Mouse (Mus musculus) neural tube, embryonic 13.5 days (tissue): ENCODE measurements around the gene I0C0044D17Rik. TPM values are rescaled to one million over a fixed set of nuclear protein-coding genes. Genes with fewer than 3 reads are reported as not detected.
"Not testable (repeated sequence)": the region's sequence is repeated elsewhere in the genome, so short reads cannot be mapped to it uniquely, and the experiment has no call there.

Experiments
- ATAC-seq: fragments of 200-750 bp; cut with Nextera tagmentation; 2 replicates; pipeline ENCODE4 v1.8.0; 2017; ENCODE audit warnings: low read depth, mild to moderate bottlenecking, moderate TSS enrichment, moderate library complexity
- H3K27ac ChIP-seq: fragments of 300-500 bp; sonication (generic); replicated peaks from 2 replicates; pipeline ENCODE4 v1.5.1; 2015; ENCODE audit warnings: moderate library complexity, mild to moderate bottlenecking, inconsistent platforms
- H3K27me3 ChIP-seq: fragments of 300-500 bp; sonication (generic); 2 replicates; pipeline ENCODE4 v1.6.1; 2015; ENCODE audit warnings: mild to moderate bottlenecking, inconsistent platforms
- H3K36me3 ChIP-seq: fragments of 300-500 bp; sonication (generic); 2 replicates; pipeline ENCODE4 v1.6.1; 2015; ENCODE audit warnings: mild to moderate bottlenecking, inconsistent platforms
- H3K4me1 ChIP-seq: fragments of 300-500 bp; sonication (generic); replicated peaks from 2 replicates; pipeline ENCODE4 v1.6.1; 2015; ENCODE audit warnings: inconsistent platforms
- H3K4me2 ChIP-seq: fragments of 300-500 bp; sonication (generic); 2 replicates; pipeline ENCODE4 v1.6.1; 2015; ENCODE audit warnings: inconsistent platforms, mild to moderate bottlenecking, moderate library complexity
- H3K4me3 ChIP-seq: fragments of 300-500 bp; sonication (generic); 2 replicates; pipeline ENCODE4 v1.5.1; 2015; ENCODE audit warnings: mild to moderate bottlenecking, inconsistent platforms
- H3K9ac ChIP-seq: fragments of 300-500 bp; sonication (generic); 2 replicates; pipeline ENCODE4 v1.6.1; 2015; ENCODE audit warnings: moderate library complexity, mild to moderate bottlenecking, inconsistent platforms
- H3K9me3 ChIP-seq: fragments of 300-500 bp; sonication (generic); 2 replicates; pipeline ENCODE4 v1.6.1; 2016; ENCODE audit warnings: inconsistent platforms
- WGBS: fragments of 180-500 bp; shearing (Covaris S2); methylation state at CpG from one replicate; pipeline ENCODE4 v1.1.7; 2015; 5-methylcytosine and 5-hydroxymethylcytosine counted together
- polyA plus RNA-seq: library from polyadenylated mRNA; unstranded; fragments of >200 nt; fragmentation: Nextera tagmentation; extraction: Ambion mirVana; gene quantifications from 2 replicates; pipeline ENCODE4 v1.2.1, GENCODE M21; 2015

I0C0044D17Rik gene
- polyA plus RNA-seq, 1 experiment from 2014 or later = not detected

DNA sequence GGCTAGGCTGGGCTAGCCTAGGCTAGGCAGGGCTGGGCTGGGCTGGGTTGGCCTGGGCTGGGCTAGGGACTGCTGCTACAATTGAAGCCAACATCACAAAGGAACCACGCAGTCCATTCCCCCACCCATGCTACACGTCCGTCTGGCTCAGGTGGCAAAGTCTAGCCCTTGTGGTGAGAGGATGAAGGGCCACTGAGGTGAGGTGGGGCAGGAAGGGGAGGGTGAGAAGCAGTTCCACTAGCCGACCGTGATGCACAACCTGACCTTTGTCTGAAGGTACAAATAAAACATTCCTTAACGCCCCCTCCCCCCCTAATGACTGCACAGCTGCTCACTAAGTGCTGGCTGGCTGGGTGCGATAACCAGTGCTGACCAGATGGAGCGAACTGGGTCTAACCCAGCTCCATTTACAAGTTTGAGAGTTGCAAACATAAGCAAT, 22.1 kb upstream of the I0C0044D17Rik start:
- no peaks in the 10 kb centered on the region for H3K36me3 ChIP-seq
- H3K27me3 ChIP-seq = no peaks in the 10 kb centered on the region
- H3K4me3 ChIP-seq = no peak overlapping the region
- no peaks in the 10 kb centered on the region for H3K9me3 ChIP-seq
- no peak overlapping the region for H3K27ac ChIP-seq
- no peak overlapping the region for H3K4me2 ChIP-seq
- H3K9ac ChIP-seq = no peak overlapping the region
- H3K4me1 ChIP-seq = 0 out of 2 replicates have a peak, but pooled peaks cover under 1% of the 10 kb centered on the region
- WGBS = 66% methylated on average over 8 of the region's 8 CpGs
- no peak for ATAC-seq

DNA sequence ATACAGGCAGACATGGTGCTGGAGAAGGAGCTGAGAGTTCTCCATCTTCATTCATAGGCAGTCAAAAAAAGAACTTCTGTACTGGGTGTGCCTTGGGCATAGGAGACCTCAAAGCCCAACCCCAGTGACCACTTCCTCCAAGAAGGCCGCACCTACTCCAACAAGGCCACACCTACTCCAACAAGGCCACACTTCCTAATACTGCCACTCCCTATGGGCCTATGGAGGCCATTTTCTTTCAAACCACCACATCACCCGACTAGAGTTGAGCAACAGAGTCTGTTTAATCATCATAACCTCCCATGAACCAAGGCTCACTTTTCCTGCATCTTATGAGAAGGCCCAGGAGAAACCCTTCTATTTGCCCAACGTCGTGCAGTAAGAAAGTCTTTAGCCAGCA, 21.6 kb upstream of the I0C0044D17Rik start:
- no peak overlapping the region for H3K4me2 ChIP-seq
- ATAC-seq = no peak
- no peak overlapping the region for H3K9ac ChIP-seq
- H3K27me3 ChIP-seq = no peaks in the 10 kb centered on the region
- no peaks in the 10 kb centered on the region for H3K9me3 ChIP-seq
- 92% methylated on average over 4 of the region's 4 CpGs for WGBS
- no peak overlapping the region for H3K27ac ChIP-seq
- H3K4me3 ChIP-seq = no peak overlapping the region
- 0 out of 2 replicates have a peak, but pooled peaks cover 6% of the 10 kb centered on the region for H3K4me1 ChIP-seq
- no peaks in the 10 kb centered on the region for H3K36me3 ChIP-seq

DNA sequence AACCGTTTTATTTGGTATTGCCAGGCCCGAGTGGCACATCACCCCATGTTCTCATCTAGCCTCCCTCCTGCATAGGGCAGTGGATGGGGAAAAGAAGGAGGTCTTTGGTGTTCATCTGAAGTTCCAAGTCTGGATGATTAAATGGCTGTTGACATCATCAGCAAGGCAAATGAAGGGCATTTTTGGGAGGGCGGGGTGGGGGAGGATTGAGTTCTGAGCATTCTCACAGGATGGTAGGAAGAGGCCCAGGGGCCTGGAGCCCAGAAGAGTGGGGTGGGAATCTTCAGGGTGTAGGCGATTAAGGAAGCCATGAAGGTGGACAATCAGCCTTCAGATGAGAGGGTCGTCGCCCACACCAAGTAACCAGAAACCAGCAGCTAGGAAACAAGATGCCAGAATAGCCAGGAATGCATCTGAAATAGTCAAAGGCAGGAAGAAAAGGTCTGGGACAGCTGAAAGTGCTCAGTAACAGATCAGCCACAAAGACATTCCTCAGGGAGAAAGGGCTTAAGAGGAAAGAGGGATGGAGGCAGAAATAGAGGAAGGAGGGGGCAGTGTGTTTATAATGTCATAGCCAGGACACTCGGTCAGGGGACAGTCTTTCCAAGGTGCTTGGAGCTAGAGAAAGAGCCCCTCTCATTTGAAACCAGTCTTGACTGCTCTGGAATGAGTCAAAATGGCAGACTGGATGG, 20.4 kb upstream of the I0C0044D17Rik start:
- Histone ChIP-seq H3K27me3 (no peaks in the 10 kb centered on the region), H3K4me1 (0 out of 2 replicates have a peak, but pooled peaks cover 6% of the 10 kb centered on the region), H3K4me3 (no peak overlapping the region), H3K36me3 (no peaks in the 10 kb centered on the region), H3K27ac (no peak overlapping the region), H3K4me2 (no peak overlapping the region), H3K9ac (no peak overlapping the region), H3K9me3 (no peaks in the 10 kb centered on the region)
- WGBS = 78% methylated on average over 7 of the region's 7 CpGs
- no peak for ATAC-seq

DNA sequence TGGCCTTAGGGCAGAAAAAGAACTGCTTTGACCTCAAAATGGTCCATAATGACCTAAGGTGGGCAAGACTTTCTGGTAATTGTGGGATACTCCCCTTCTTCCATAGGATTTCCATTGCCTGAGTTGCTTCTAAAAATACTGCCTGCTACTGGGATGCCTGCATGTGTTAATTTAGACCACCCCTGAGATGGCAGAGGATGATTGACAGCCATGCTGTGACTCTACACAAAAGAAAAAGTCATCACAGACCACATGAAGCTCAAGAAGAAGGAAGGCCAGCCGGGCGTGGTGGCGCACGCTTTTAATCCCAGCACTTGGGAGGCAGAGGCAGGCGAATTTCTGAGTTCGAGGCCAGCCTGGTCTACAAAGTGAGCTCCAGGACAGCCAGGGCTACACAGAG, 17.6 kb upstream of the I0C0044D17Rik start:
- not testable (repeated sequence) for H3K9me3 ChIP-seq, H3K27me3 ChIP-seq, H3K27ac ChIP-seq, H3K9ac ChIP-seq, H3K36me3 ChIP-seq, H3K4me1 ChIP-seq, H3K4me3 ChIP-seq, ATAC-seq, H3K4me2 ChIP-seq
- 87% methylated on average over 6 of the region's 6 CpGs for WGBS

DNA sequence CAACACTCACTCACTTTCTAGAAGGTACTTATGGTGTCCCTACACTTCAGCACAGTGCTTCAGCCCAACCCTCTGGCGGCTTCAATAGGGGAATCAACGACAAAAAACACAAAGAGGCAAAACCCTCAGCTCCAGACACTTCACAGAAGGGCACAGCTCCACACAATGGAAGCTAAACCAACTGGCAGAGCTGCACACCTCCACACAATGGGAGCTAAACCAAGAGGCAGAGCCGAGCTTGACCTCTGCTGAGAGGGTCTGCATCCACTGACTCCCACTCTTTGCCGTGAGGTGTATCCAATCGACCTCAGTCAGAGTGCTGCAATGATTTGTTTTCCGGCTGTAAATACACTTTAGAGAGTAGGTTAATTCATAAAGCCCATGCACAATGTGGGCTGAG, 16.9 kb upstream of the I0C0044D17Rik start:
- no peak overlapping the region for H3K27ac ChIP-seq
- ATAC-seq = no peak
- H3K4me2 ChIP-seq = no peak overlapping the region
- no peaks in the 10 kb centered on the region for H3K27me3 ChIP-seq
- H3K4me3 ChIP-seq = no peak overlapping the region
- H3K36me3 ChIP-seq = no peaks in the 10 kb centered on the region
- H3K9ac ChIP-seq = no peak overlapping the region
- WGBS = 22% methylated on average over 6 of the region's 6 CpGs
- H3K9me3 ChIP-seq = no peaks in the 10 kb centered on the region
- 0 out of 2 replicates have a peak, but pooled peaks cover 6% of the 10 kb centered on the region for H3K4me1 ChIP-seq

DNA sequence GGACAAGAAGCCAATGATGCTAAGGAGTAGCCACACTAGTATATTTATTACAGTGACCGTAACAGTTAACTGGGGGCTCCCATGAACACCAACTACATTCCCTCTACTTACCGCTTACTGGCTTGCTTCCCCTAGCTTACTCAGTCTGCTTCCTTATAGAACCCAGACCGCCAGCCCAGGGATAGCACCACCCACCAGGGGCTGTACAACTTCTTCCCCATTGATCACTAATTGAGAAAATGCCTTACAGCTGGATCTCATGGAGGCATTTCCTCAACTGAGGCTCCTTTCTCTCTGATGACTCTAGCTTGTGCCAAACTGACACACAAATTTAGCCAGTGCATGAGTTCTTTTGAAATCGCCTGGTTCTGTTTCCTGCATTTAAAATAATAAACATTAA, 15.3 kb upstream of the I0C0044D17Rik start:
- 0 out of 2 replicates have a peak, but pooled peaks cover 6% of the 10 kb centered on the region for H3K4me1 ChIP-seq
- H3K9ac ChIP-seq = no peak overlapping the region
- no peak overlapping the region for H3K4me3 ChIP-seq
- no peaks in the 10 kb centered on the region for H3K36me3 ChIP-seq
- H3K9me3 ChIP-seq = no peaks in the 10 kb centered on the region
- no peak for ATAC-seq
- no peaks in the 10 kb centered on the region for H3K27me3 ChIP-seq
- no peak overlapping the region for H3K4me2 ChIP-seq
- WGBS = 90% methylated on average over 4 of the region's 4 CpGs
- no peak overlapping the region for H3K27ac ChIP-seq

DNA sequence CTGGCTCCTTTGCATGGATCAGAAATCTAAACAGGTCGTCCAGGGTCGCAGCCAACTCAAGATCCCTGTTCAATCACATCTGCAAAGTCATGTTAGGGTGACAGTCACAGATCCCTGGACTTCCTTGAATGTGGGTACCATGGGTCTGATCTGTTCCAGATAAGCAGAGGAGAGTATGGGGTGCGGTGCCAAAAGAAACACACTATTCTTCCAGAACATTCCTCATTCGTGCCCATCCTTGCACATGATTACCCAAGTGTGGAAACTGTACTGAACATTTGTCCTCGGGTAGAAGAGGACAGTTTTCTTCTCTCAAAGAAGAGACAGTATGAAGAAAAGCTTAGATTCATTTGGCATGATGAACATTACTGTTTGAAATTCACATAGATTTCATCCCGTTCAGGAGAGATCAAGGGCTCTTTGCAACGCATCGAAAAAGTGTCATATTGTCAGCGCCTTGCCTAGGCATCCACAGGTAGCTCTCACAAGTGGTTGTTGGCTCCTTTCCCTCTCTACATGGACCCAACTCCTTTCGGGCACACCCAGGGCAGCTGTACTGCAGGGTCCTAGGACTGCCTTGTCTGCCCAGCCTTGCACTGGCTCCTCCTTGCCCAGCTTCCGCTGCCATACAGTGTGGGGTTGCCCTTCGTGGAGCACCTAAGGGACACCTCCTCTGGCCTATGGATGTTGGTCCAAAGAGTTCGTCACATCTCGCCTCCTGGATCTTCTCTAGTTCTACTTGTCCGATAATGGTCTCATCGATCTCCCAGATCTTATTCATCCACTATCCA, 14.3 kb upstream of the I0C0044D17Rik start:
- 94% methylated on average over 16 of the region's 16 CpGs for WGBS
- H3K36me3 ChIP-seq = no peaks in the 10 kb centered on the region
- H3K27me3 ChIP-seq = no peaks in the 10 kb centered on the region
- no peak overlapping the region for H3K27ac ChIP-seq
- no peak for ATAC-seq
- no peak overlapping the region for H3K4me2 ChIP-seq
- H3K4me1 ChIP-seq = 0 out of 2 replicates have a peak, but pooled peaks cover 6% of the 10 kb centered on the region
- H3K9me3 ChIP-seq = no peaks in the 10 kb centered on the region
- H3K4me3 ChIP-seq = no peak overlapping the region
- no peak overlapping the region for H3K9ac ChIP-seq

DNA sequence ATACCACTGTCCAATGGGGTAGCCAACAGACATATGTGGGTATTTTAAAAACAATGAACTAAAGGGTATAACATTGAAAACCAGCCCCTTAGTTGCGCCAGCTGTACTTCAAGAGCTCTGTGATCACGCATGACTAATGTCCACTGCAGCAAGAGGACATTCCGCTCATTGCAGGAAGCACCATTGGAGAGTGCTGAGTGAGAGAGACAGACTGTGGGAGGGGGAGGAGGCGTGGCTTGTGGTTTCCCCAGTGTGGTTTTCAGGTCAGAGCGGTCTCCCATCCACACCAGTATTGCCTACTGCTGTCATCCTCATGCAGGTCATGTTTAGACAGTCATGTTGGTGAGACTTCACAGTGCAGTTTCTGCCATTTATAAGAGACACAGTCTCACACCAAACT, 12.9 kb upstream of the I0C0044D17Rik start:
- H3K4me2 ChIP-seq = no peak overlapping the region
- H3K9ac ChIP-seq = no peak overlapping the region
- 0 out of 2 replicates have a peak, but pooled peaks cover 6% of the 10 kb centered on the region for H3K4me1 ChIP-seq
- no peak for ATAC-seq
- no peaks in the 10 kb centered on the region for H3K36me3 ChIP-seq
- H3K27me3 ChIP-seq = no peaks in the 10 kb centered on the region
- no peak overlapping the region for H3K27ac ChIP-seq
- no peaks in the 10 kb centered on the region for H3K9me3 ChIP-seq
- no peak overlapping the region for H3K4me3 ChIP-seq
- 47% methylated on average over 5 of the region's 5 CpGs for WGBS

DNA sequence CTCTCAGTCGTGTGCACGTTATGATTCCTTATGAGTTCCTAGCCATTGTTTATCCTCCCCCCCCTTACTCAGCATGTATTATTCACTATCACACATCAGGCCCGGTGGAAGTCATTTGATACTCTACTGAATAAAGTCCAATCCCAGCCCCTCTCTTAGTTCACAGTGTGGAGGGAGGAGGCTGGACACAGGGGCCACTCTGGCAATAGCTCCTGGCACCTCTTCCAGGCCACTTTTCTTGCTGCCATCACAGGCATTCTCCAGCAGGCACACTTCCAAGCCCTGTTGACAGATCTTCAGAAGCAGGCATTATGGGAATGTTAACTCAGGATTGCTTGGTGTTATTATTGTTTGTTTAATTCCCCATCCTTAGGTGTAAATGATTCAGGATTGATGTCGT, 11.1 kb upstream of the I0C0044D17Rik start:
- Histone ChIP-seq H3K4me3 (no peak overlapping the region), H3K4me1 (no peaks in the 10 kb centered on the region), H3K36me3 (no peaks in the 10 kb centered on the region), H3K27me3 (no peaks in the 10 kb centered on the region), H3K27ac (no peak overlapping the region), H3K4me2 (no peak overlapping the region), H3K9me3 (no peaks in the 10 kb centered on the region), H3K9ac (no peak overlapping the region)
- 67% methylated on average over 4 of the region's 4 CpGs for WGBS
- no peak for ATAC-seq

DNA sequence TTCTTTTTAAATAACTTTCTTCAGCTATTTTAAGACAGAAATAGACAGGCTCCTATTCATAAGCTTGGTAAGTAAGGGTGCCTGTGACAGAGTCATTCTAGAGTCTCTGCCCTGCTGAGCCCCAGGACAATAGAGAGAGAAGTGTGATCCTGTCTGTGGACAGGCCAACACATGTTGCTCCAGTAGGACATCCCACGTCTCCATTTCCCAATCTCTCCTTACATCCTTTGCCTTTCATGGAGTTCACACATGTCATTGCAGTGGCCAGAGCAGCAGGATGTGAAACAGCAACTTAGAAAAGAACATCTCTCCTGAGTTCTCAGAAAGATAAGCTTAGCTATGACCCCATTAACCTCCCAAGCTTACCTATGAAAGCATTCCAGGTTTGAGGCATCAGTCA, 8.1 kb upstream of the I0C0044D17Rik start:
- H3K9me3 ChIP-seq = no peaks in the 10 kb centered on the region
- H3K27me3 ChIP-seq = no peaks in the 10 kb centered on the region
- no peak overlapping the region for H3K9ac ChIP-seq
- WGBS = 87% methylated on average over 1 of the region's 1 CpGs
- H3K36me3 ChIP-seq = no peaks in the 10 kb centered on the region
- H3K4me2 ChIP-seq = no peak overlapping the region
- no peaks in the 10 kb centered on the region for H3K4me1 ChIP-seq
- no peak for ATAC-seq
- H3K27ac ChIP-seq = no peak overlapping the region
- H3K4me3 ChIP-seq = no peak overlapping the region

DNA sequence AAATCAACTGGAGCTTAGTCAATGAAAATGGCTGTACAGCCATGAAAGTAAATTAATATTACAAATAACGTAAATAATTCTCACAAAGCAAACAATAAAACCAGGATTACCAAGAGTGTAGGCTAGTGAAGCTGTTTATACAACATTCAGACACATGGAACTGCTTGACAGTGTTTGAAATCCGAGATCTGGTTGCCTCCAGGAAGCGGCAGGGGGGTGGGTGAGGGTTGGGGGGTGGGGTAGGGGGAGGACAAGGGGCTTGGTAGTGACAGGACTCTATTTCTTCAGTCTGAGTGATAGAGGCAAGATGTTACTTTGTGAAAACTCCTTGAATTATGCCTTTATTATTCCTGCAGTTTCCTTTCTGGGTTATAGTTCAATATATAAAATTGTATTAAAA, 3.1 kb upstream of the I0C0044D17Rik start:
- WGBS = 60% methylated on average over 3 of the region's 3 CpGs

DNA sequence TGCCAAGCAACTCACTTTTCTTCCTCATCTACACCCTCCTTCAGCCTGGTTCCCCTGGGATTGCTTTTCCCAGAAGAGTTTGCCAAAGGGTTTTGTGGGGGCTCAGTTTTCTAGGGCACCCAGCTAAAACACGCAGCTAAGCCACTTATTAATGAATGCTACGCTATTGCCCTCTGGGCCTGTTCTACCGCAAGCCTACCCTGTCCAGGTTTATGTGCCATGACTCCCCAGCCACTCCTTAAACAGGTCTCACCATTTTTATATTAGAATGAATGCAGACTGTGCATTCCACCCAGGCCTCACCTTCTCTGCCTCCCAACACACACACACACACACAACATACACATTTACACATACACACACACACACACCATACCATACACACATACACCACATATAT, 593 bp downstream of the I0C0044D17Rik start:
- WGBS = 83% methylated on average over 3 of the region's 3 CpGs
- Histone ChIP-seq H3K9ac (no peak overlapping the region), H3K4me1 (peaks cover 2% of the 10 kb centered on the region; the same call in 1 of the 2 replicates), H3K9me3 (no peaks in the 10 kb centered on the region), H3K27me3 (peaks cover 19% of the 10 kb centered on the region), H3K4me2 (no peak overlapping the region), H3K27ac (no peak overlapping the region), H3K4me3 (no peak overlapping the region), H3K36me3 (no peaks in the 10 kb centered on the region)
- ATAC-seq = no peak

More for the DNA sequence above, 3.1 kb upstream of the I0C0044D17Rik start:
- Histone ChIP-seq H3K4me2 (no peak overlapping the region), H3K4me3 (no peak overlapping the region), H3K27ac (no peak overlapping the region), H3K9ac (no peak overlapping the region), H3K36me3 (no peaks in the 10 kb centered on the region), H3K9me3 (no peaks in the 10 kb centered on the region), H3K27me3 (no peaks in the 10 kb centered on the region), H3K4me1 (no peaks in the 10 kb centered on the region)
- ATAC-seq = no peak
